8 mouse cellular contexts compared by ENCODE assay signal in genomic region chr2:91324761-91325421, GRCm38 (mm10).
DNase-seq lines count a peak whose midpoint lies in the region; ATAC-seq and TF ChIP-seq lines count a peak whose summit lies in the region.

No protein-coding gene starts in this region.

- peaks cover 2% of the 10 kb centered on the region; the same call in 1 of the 2 replicates for H3K4me1 ChIP-seq in cortical plate, adult 2 months (ENCODE audit: control insufficient read depth, insufficient read depth, low read length)
- H3K4me1 ChIP-seq in hindbrain, embryonic 13.5 days (replicated peaks) = peaks cover 36% of the 10 kb centered on the region
- peaks cover 23% of the 10 kb centered on the region for H3K4me1 ChIP-seq in midbrain, embryonic 11.5 days (ENCODE audit: control insufficient read depth, insufficient read depth, low read length)

- H3K27ac ChIP-seq in cortical plate, adult 2 months (ENCODE audit: insufficient read depth, low read length) = 0 out of 2 replicates have a peak overlapping the region, but pooled peaks have one; percentile 24
- H3K27ac ChIP-seq in hindbrain, embryonic 13.5 days = peak overlapping the region; percentile 31
- peak overlapping the region; percentile 40 for H3K27ac ChIP-seq in midbrain, embryonic 11.5 days (ENCODE audit: low read depth, low read length)

- H3K4me2 ChIP-seq in hindbrain, embryonic 13.5 days = no peak overlapping the region
- H3K4me2 ChIP-seq in midbrain, embryonic 11.5 days = peak overlapping the region; percentile 14; the same call in 1 of the 2 replicates

- no peak overlapping the region for H3K9ac ChIP-seq in hindbrain, embryonic 13.5 days
- peak overlapping the region; percentile 28; the same call in 1 of the 2 replicates for H3K9ac ChIP-seq in midbrain, embryonic 11.5 days (ENCODE audit: low read length)

- ATAC-seq in hindbrain, embryonic 13.5 days (ENCODE audit: low FRiP score) = no peak
- ATAC-seq in midbrain, embryonic 11.5 days (ENCODE audit: low FRiP score) = peak; percentile 73

- WGBS in hindbrain, embryonic 13.5 days = 40% methylated on average over 15 of the region's 15 CpGs
- WGBS in midbrain, embryonic 11.5 days = 15% methylated on average over 15 of the region's 15 CpGs

- no peaks in the 10 kb centered on the region for H3K27me3 ChIP-seq in hindbrain, embryonic 13.5 days
- no peaks in the 10 kb centered on the region for H3K27me3 ChIP-seq in midbrain, embryonic 11.5 days (ENCODE audit: control insufficient read depth, insufficient read depth, low read length)

- TF ChIP-seq POLR2A in cortical plate, adult 2 months (IDR thresholded peaks at IDR 0.05; ENCODE audit: extremely low read depth, insufficient read depth, low read length) = no peak

- no peaks in the 10 kb centered on the region for H3K9me3 ChIP-seq in hindbrain, embryonic 13.5 days
- H3K9me3 ChIP-seq in midbrain, embryonic 11.5 days (ENCODE audit: control insufficient read depth, low read length) = no peaks in the 10 kb centered on the region

- H3K36me3 ChIP-seq in hindbrain, embryonic 13.5 days = no peaks in the 10 kb centered on the region
- H3K36me3 ChIP-seq in midbrain, embryonic 11.5 days (ENCODE audit: control insufficient read depth, insufficient read depth, low read length) = no peaks in the 10 kb centered on the region

- TF ChIP-seq CTCF in cortical plate, adult 2 months (IDR thresholded peaks at IDR 0.05; ENCODE audit: extremely low read depth, insufficient read depth, low read length) = no peak

- peak; percentile 35 to 45 for DNase-seq in heart, adult 18-20 months
- no peak for DNase-seq in heart, adult 8-10 months (ENCODE audit: low spot score)
- peak; percentile 89 for DNase-seq in midbrain, embryonic 11.5 days (ENCODE audit: low spot score, missing footprints)
- no peak for DNase-seq in urinary bladder, postnatal 36 days (ENCODE audit: low spot score in 2 of 2)
- no peak for DNase-seq in MN1 (ENCODE audit: low spot score)
- DNase-seq in adrenal gland, postnatal 25 days = no peak

- no peak overlapping the region for H3K4me3 ChIP-seq in cortical plate, adult 2 months (ENCODE audit: insufficient read depth, low read length)
- H3K4me3 ChIP-seq in hindbrain, embryonic 13.5 days = no peak overlapping the region
- no peak overlapping the region for H3K4me3 ChIP-seq in midbrain, embryonic 11.5 days (ENCODE audit: low read depth, low read length)

Comparison
In these comparisons a context has a peak if more than half of its experiments do, and no peak if none do; other contexts are left out.
1. DNase-seq: peak in heart, adult 18-20 months (2 of 2) and midbrain, embryonic 11.5 days (single experiment); none in heart, adult 8-10 months (single experiment), urinary bladder, postnatal 36 days (0 of 2), MN1 (single experiment) and adrenal gland, postnatal 25 days (single experiment).
2. Peak in every context shown above with its lines, with median percentiles within 50 percentile points of each other: H3K27ac ChIP-seq.